Mouse (Mus musculus) spleen, postnatal 4 days (tissue): ENCODE data around the gene Pfdn6.
A peak's percentile ranks its signal among the peaks of the same experiment; 100 is the strongest.
"Not testable (repeated sequence)": the region's sequence is repeated elsewhere in the genome, so short reads cannot be mapped to it uniquely, and the experiment has no call there.

Experiments
- DNase-seq, 2 experiments: peaks; one replicate each; pipeline ENCODE4 v3.0.0; 2022; ENCODE audit warnings: low spot score in 2 of 2

The Pfdn6 gene

GRCm38 (mm10) chr17:33898193-33898592 lies 42.0 kb downstream of the Pfdn6 start:
- not testable (repeated sequence) for DNase-seq

- DNase-seq: peak in 1 of 2 experiments; percentile 76
Measured at GRCm38 (mm10) chr17:33897114-33897794, 42.9 kb downstream of the Pfdn6 start.

- not testable (repeated sequence) for DNase-seq
Measured at GRCm38 (mm10) chr17:33893011-33893410, 47.1 kb downstream of the Pfdn6 start.

GRCm38 (mm10) chr17:33892429-33892828 lies 47.7 kb downstream of the Pfdn6 start:
- no peak for DNase-seq

- DNase-seq: not testable (repeated sequence)
Measured at GRCm38 (mm10) chr17:33891892-33892291, 48.3 kb downstream of the Pfdn6 start.

GRCm38 (mm10) chr17:33891357-33891756 lies 48.8 kb downstream of the Pfdn6 start:
- no peak for DNase-seq

GRCm38 (mm10) chr17:33890533-33891059 lies 49.5 kb downstream of the Pfdn6 start, which contains the start of gene Kifc1:
TSS of gene Kifc1 (minus strand) at chr17:33890661.
- peak; percentile 99 to 100 for DNase-seq

GRCm38 (mm10) chr17:33889941-33890532 lies 50.1 kb downstream of the Pfdn6 start:
- DNase-seq: not testable (repeated sequence)
